Mouse (Mus musculus): ENCODE data around the gene Ndufs8. TPM values are rescaled to one million over a fixed set of nuclear protein-coding genes. Genes with fewer than 3 reads are reported as not detected.
"Not testable (repeated sequence)": the region's sequence is repeated elsewhere in the genome, so short reads cannot be mapped to it uniquely, and the experiment has no call there.

Ndufs8 gene
- polyA plus RNA-seq (2012; rRNA removed) (118 and 126 TPM in 2 replicates), polyA plus RNA-seq (2014; fragmentation: Nextera tagmentation; extraction: Ambion mirVana) (209 and 219 TPM in 2 replicates)

DNA sequence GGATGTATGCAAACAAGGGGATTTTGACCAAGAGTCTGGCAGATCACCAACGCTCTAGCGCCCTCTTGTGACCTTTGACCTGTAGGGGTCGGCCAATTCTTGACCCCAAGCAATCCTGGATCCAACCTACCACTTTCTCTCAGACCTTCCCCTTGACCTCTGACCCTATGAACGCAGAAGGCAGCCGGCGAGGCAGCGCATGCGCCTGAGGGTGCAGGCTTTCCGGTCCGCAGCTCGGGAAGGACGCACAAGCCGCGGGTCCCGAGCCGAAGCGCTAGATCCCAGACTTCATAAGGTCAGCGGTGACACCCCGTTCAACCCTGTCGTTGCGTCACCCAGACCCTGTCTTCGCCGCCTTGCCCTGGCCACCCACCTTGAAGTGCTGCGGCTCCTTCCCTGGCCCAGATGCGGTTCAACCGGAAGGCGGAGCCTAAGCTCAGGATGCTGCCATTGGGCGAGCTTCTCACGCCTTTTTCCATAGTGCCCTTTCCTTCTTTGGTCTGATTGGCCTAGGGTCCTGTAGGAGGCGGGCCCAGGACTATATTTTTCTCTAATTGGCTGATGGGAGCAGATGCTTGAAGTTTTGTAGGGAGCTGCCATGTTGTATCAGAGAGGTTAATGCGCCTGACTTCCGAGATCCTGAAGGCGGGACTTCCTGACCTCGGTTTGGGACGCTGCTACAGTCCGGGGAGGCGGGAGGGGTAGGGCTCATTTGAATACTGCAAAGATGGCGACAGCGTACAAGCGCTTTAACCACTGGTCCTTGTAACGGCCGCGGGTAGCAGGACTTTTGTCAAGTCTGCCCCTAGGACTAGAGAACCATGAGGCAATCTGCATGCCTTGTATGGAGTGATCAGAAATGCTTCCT lies at the start of gene Ndufs8:
Gene Ndufs8, minus strand, starts transcription at position 438 of the 868 bp plus-strand sequence.
- H3K27ac ChIP-seq: peak within 1 kb of the TSS; percentile 57
- ATAC-seq (ENCODE audit: insufficient read depth): peak; percentile 96
- peak within 1 kb of the TSS; percentile 72 for H3K9ac ChIP-seq (replicated peaks)
- peaks cover 14 to 23% of the 10 kb centered on the region in 2 experiments; a peak in 3 of 4 replicates for H3K4me1 ChIP-seq (replicated peaks; ENCODE audit: control insufficient read depth in 2 of 2, insufficient read depth in 2 of 2, low read length in 1 of 2)
- under 1% methylated on average over 43 of the region's 43 CpGs for WGBS (ENCODE audit: insufficient replicate concordance)
- H3K9me3 ChIP-seq (ENCODE audit: control insufficient read depth, low read length): no peaks in the 10 kb centered on the region
- H3K4me3 ChIP-seq (ENCODE audit: insufficient read depth in 1 of 2, low read depth in 2 of 2, low read length in 2 of 2): peak within 1 kb of the TSS; percentile 80 to 95
- peak within 1 kb of the TSS; percentile 75 for H3K4me2 ChIP-seq (ENCODE audit: low read depth)
- H3K36me3 ChIP-seq (replicated peaks; ENCODE audit: control insufficient read depth, insufficient read depth, low read depth): peaks cover 5% of the 10 kb centered on the region
- TF ChIP-seq CTCF (IDR thresholded peaks at IDR 0.05; ENCODE audit: low read depth): peak; percentile 42; the same call in 1 of the 2 replicates
- TF ChIP-seq EP300 (IDR thresholded peaks at IDR 0.05; ENCODE audit: low read depth): no peak
- peak; percentile 98 to 99 (median 99) for DNase-seq (ENCODE audit: low read depth in 3 of 3, low spot score in 3 of 3)
- H3K27me3 ChIP-seq (ENCODE audit: control insufficient read depth, insufficient read depth, low read length): no peaks in the 10 kb centered on the region

DNA sequence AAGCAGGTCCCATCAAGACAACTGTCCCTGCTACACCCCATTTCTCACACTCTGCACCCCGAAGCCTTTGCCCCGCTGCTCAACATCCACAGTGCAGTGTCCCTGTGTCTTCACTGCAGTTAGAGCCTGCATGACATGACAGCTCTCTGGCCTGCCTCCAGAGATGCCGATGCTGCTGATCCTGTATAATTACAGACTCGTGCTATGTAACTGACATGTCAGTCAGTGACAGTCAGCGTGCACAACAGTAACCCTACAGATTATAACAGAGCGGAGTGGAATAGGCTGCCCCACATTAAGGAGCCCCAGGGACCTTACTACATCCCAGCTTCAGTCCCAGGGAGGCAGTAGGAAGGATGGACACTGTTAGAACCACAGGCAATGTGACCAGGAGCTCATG lies 49.2 kb upstream of the Ndufs8 start:
- not testable (repeated sequence) for H3K4me1 ChIP-seq (replicated peaks; ENCODE audit: control insufficient read depth in 2 of 2, insufficient read depth in 2 of 2, low read length in 1 of 2); H3K27ac ChIP-seq; H3K4me3 ChIP-seq (ENCODE audit: insufficient read depth in 1 of 2, low read depth in 2 of 2, low read length in 2 of 2); H3K36me3 ChIP-seq (replicated peaks; ENCODE audit: control insufficient read depth, insufficient read depth, low read depth); H3K9ac ChIP-seq (replicated peaks); H3K27me3 ChIP-seq (ENCODE audit: control insufficient read depth, insufficient read depth, low read length); ATAC-seq (ENCODE audit: insufficient read depth); H3K4me2 ChIP-seq (ENCODE audit: low read depth); H3K9me3 ChIP-seq (ENCODE audit: control insufficient read depth, low read length); DNase-seq (ENCODE audit: low read depth in 3 of 3, low spot score in 3 of 3)
- WGBS (ENCODE audit: insufficient replicate concordance): 68% methylated on average over 6 of the region's 6 CpGs

DNA sequence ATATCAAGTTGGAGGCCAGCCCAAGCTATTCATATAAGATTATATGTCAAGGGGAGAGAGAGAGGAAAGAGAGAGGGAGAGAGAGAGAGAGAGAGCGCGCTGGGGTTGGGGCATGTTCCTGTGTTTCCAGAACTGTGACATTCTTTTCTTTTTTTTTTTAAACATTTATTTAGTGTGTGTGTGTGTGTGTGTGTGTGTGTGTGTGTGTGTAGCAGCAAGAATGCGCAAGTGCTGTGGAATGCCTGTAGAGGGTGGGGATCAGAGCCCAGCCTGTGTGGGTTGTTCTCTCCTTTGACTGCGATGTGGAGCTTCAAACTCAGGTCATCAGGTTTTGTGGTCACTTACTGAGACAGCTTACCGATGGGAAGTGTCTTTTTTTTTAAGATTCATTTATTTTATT lies 47.6 kb upstream of the Ndufs8 start:
- Histone ChIP-seq H3K27ac (no peak overlapping the region), H3K36me3 (replicated peaks; ENCODE audit: control insufficient read depth, insufficient read depth, low read depth) (no peaks in the 10 kb centered on the region), H3K4me2 (ENCODE audit: low read depth) (no peak overlapping the region), H3K4me1 (replicated peaks; ENCODE audit: control insufficient read depth in 2 of 2, insufficient read depth in 2 of 2, low read length in 1 of 2) (no peaks in the 10 kb centered on the region), H3K27me3 (ENCODE audit: control insufficient read depth, insufficient read depth, low read length) (no peaks in the 10 kb centered on the region), H3K9ac (replicated peaks) (no peak overlapping the region), H3K9me3 (ENCODE audit: control insufficient read depth, low read length) (no peaks in the 10 kb centered on the region), H3K4me3 (ENCODE audit: insufficient read depth in 1 of 2, low read depth in 2 of 2, low read length in 2 of 2) (no peak overlapping the region)
- 69% methylated on average over 5 of the region's 5 CpGs for WGBS (ENCODE audit: insufficient replicate concordance)
- DNase-seq (ENCODE audit: low read depth in 3 of 3, low spot score in 3 of 3) (no peak), ATAC-seq (ENCODE audit: insufficient read depth) (no peak)
- TF ChIP-seq CTCF (IDR thresholded peaks at IDR 0.05; ENCODE audit: low read depth): no peak
- TF ChIP-seq EP300 (IDR thresholded peaks at IDR 0.05; ENCODE audit: low read depth): no peak

- H3K4me2 ChIP-seq (ENCODE audit: low read depth): no peak overlapping the region
- no peak overlapping the region for H3K4me3 ChIP-seq (ENCODE audit: insufficient read depth in 1 of 2, low read depth in 2 of 2, low read length in 2 of 2)
- no peak for ATAC-seq (ENCODE audit: insufficient read depth)
Observed at GRCm38 (mm10) chr19:3959030-3959429, 46.5 kb upstream of the Ndufs8 start.

DNA sequence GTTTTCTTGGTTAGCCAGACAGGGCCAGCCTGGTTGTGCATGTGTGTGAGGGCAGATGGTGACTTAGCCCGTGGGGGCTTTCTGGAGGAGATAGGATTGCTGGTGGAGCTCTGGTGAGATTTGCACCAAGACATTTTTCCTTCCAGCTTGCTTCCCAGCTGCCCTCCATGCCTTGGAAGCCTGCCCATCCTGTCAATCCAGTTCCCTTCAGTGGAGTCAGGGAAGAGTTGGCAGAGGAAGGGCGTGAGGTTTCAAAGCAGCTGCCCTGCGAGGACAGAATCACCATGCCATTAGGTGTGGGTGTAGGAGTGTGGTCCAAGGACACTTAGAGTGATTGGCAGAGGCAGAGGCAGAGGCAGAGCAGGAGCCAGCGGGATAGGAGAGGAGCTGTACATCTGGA lies 45.9 kb upstream of the Ndufs8 start, which contains the start of gene Aldh3b3:
Gene Aldh3b3, plus strand, starts transcription at position 176 of the 400 bp plus-strand sequence.
- WGBS (ENCODE audit: insufficient replicate concordance): 63% methylated on average over 4 of the region's 4 CpGs
- Histone ChIP-seq H3K4me2 (ENCODE audit: low read depth) (no peak within 1 kb of the TSS), H3K4me1 (replicated peaks; ENCODE audit: control insufficient read depth in 2 of 2, insufficient read depth in 2 of 2, low read length in 1 of 2) (no peaks in the 10 kb centered on the region), H3K27ac (no peak within 1 kb of the TSS), H3K36me3 (replicated peaks; ENCODE audit: control insufficient read depth, insufficient read depth, low read depth) (no peaks in the 10 kb centered on the region), H3K9ac (replicated peaks) (no peak within 1 kb of the TSS), H3K9me3 (ENCODE audit: control insufficient read depth, low read length) (no peaks in the 10 kb centered on the region), H3K27me3 (ENCODE audit: control insufficient read depth, insufficient read depth, low read length) (no peaks in the 10 kb centered on the region), H3K4me3 (ENCODE audit: insufficient read depth in 1 of 2, low read depth in 2 of 2, low read length in 2 of 2) (no peak within 1 kb of the TSS)
- ATAC-seq (ENCODE audit: insufficient read depth) (no peak), DNase-seq (ENCODE audit: low read depth in 3 of 3, low spot score in 3 of 3) (no peak)
- TF ChIP-seq EP300 (IDR thresholded peaks at IDR 0.05; ENCODE audit: low read depth) (no peak), CTCF (IDR thresholded peaks at IDR 0.05; ENCODE audit: low read depth) (no peak)

More at GRCm38 (mm10) chr19:3959030-3959429, 46.5 kb upstream of the Ndufs8 start:
- Histone ChIP-seq H3K27ac (no peak overlapping the region), H3K36me3 (replicated peaks; ENCODE audit: control insufficient read depth, insufficient read depth, low read depth) (no peaks in the 10 kb centered on the region), H3K9me3 (ENCODE audit: control insufficient read depth, low read length) (no peaks in the 10 kb centered on the region), H3K9ac (replicated peaks) (no peak overlapping the region), H3K4me1 (replicated peaks; ENCODE audit: control insufficient read depth in 2 of 2, insufficient read depth in 2 of 2, low read length in 1 of 2) (no peaks in the 10 kb centered on the region), H3K27me3 (ENCODE audit: control insufficient read depth, insufficient read depth, low read length) (no peaks in the 10 kb centered on the region)
- TF ChIP-seq CTCF (IDR thresholded peaks at IDR 0.05; ENCODE audit: low read depth): no peak
- no peak for DNase-seq (ENCODE audit: low read depth in 3 of 3, low spot score in 3 of 3)

GRCm38 (mm10) chr19:3957296-3958036 lies 44.9 kb upstream of the Ndufs8 start:
- not testable (repeated sequence) for DNase-seq (ENCODE audit: low read depth in 3 of 3, low spot score in 3 of 3); H3K4me1 ChIP-seq (replicated peaks; ENCODE audit: control insufficient read depth in 2 of 2, insufficient read depth in 2 of 2, low read length in 1 of 2); H3K9me3 ChIP-seq (ENCODE audit: control insufficient read depth, low read length); H3K4me3 ChIP-seq (ENCODE audit: insufficient read depth in 1 of 2, low read depth in 2 of 2, low read length in 2 of 2); H3K27ac ChIP-seq; ATAC-seq (ENCODE audit: insufficient read depth); H3K9ac ChIP-seq (replicated peaks); H3K36me3 ChIP-seq (replicated peaks; ENCODE audit: control insufficient read depth, insufficient read depth, low read depth); H3K4me2 ChIP-seq (ENCODE audit: low read depth); H3K27me3 ChIP-seq (ENCODE audit: control insufficient read depth, insufficient read depth, low read length)
- WGBS (ENCODE audit: insufficient replicate concordance): 56% methylated on average over 5 of the region's 5 CpGs
